In the genomic region with DNA sequence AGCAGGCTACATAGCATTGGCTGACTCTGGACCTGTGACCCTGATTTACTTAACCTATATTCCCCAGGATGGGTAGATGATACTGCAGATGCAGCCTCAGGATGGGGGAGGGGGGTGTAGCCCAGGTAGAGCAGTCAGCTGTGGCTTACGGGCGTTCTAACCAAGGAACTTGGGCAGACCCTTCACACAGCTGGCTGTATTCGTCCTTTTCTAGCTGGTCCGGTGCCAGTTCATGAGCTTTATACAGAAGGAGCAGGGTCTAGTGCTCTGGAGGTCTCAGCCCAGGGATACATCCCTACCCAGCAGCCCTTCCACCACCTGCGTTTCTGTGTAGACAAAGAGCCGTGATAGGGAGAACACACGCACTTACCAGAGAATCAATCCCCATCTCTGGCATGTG, we compare ENCODE assay signal across 17 mouse cellular contexts. TPM values are rescaled to one million over a fixed set of nuclear protein-coding genes. Genes with fewer than 3 reads are reported as not detected.
A peak's percentile ranks its signal among the peaks of the same experiment; 100 is the strongest.
DNase-seq lines count a peak whose midpoint lies in the region; ATAC-seq and TF ChIP-seq lines count a peak whose summit lies in the region.
"Had no signal": no experiment of that assay in that cellular context is flagged by ENCODE, and none has a peak within 500 bp of the region (broad histone marks: within the 10 kb centered on the region; RNA-seq: fewer than 3 reads in every experiment).

No protein-coding gene starts in this region.

- peaks cover 3% of the 10 kb centered on the region; the same call in 1 of the 2 replicates for H3K36me3 ChIP-seq in lung, postnatal 0 days (ENCODE audit: insufficient read depth, low read length)
- no peaks in the 10 kb centered on the region for H3K36me3 ChIP-seq in embryonic facial prominence, embryonic 10.5 days (replicated peaks)
- H3K36me3 ChIP-seq in embryonic facial prominence, embryonic 15.5 days = peaks cover 7% of the 10 kb centered on the region
- H3K36me3 ChIP-seq: forebrain, embryonic 15.5 days; midbrain, embryonic 13.5 days; neural tube, embryonic 12.5 days had no signal

- no peak overlapping the region for H3K4me2 ChIP-seq in lung, postnatal 0 days (replicated peaks; ENCODE audit: low read depth, low read length)
- no peak overlapping the region for H3K4me2 ChIP-seq in embryonic facial prominence, embryonic 15.5 days (replicated peaks)
- H3K4me2 ChIP-seq: forebrain, embryonic 15.5 days; liver, embryonic 11.5 days; midbrain, embryonic 13.5 days had no signal

- TF ChIP-seq EP300 in lung, postnatal 0 days (IDR thresholded peaks at IDR 0.05) = no peak

- no peak overlapping the region for H3K9ac ChIP-seq in lung, postnatal 0 days (replicated peaks; ENCODE audit: low read depth)
- H3K9ac ChIP-seq in embryonic facial prominence, embryonic 15.5 days = no peak overlapping the region
- H3K9ac ChIP-seq: forebrain, embryonic 15.5 days; midbrain, embryonic 13.5 days; neural tube, embryonic 12.5 days had no signal

- no peak for ATAC-seq in lung, postnatal 0 days
- no peak for ATAC-seq in embryonic facial prominence, embryonic 15.5 days (ENCODE audit: insufficient number of reproducible peaks, low FRiP score, low TSS enrichment, low read depth)
- ATAC-seq: forebrain, embryonic 15.5 days; midbrain, embryonic 13.5 days had no signal

- no peaks in the 10 kb centered on the region for H3K27me3 ChIP-seq in lung, postnatal 0 days (replicated peaks; ENCODE audit: insufficient read depth, low read length)
- H3K27me3 ChIP-seq in embryonic facial prominence, embryonic 10.5 days (replicated peaks; ENCODE audit: low read depth, poor library complexity, severe bottlenecking) = no peaks in the 10 kb centered on the region
- no peaks in the 10 kb centered on the region for H3K27me3 ChIP-seq in embryonic facial prominence, embryonic 15.5 days
- H3K27me3 ChIP-seq: forebrain, embryonic 15.5 days; midbrain, embryonic 13.5 days; neural tube, embryonic 12.5 days had no signal

- DNase-seq in heart, postnatal 4 days = peak; percentile 7
- no peak for DNase-seq in heart, adult 9 months (ENCODE audit: low spot score in 2 of 2)
- DNase-seq in lung, postnatal 0 days (ENCODE audit: low spot score) = no peak
- DNase-seq in lung, postnatal 10 days = no peak
- DNase-seq in embryonic facial prominence, embryonic 10.5 days (ENCODE audit: low spot score) = no peak
- no peak for DNase-seq in cerebellum, postnatal 10 days
- DNase-seq in layer of hippocampus, adult 9-10 months (ENCODE audit: low spot score) = no peak
- DNase-seq: adrenal gland, postnatal 36 days; B cell, adult 2 months; cerebellum, adult 18-20 months; kidney, postnatal 14 days; right cerebral cortex, adult 18-20 months had no signal

- peak overlapping the region; percentile 78 for H3K27ac ChIP-seq in lung, postnatal 0 days (ENCODE audit: low read length)
- 0 out of 2 replicates have a peak overlapping the region, but pooled peaks have one; percentile 80 for H3K27ac ChIP-seq in embryonic facial prominence, embryonic 10.5 days (replicated peaks)
- peak overlapping the region; percentile 85 for H3K27ac ChIP-seq in embryonic facial prominence, embryonic 15.5 days (replicated peaks)
- H3K27ac ChIP-seq: forebrain, embryonic 15.5 days; midbrain, embryonic 13.5 days; neural tube, embryonic 12.5 days had no signal

- TF ChIP-seq CTCF in lung, postnatal 0 days (IDR thresholded peaks at IDR 0.05) = no peak

- WGBS in lung, postnatal 0 days = 86% methylated on average over 7 of the region's 7 CpGs
- WGBS in embryonic facial prominence, embryonic 10.5 days = 94% methylated on average over 7 of the region's 7 CpGs
- 87% methylated on average over 7 of the region's 7 CpGs for whole genome bisulfite sequencing in embryonic facial prominence, embryonic 15.5 days

- H3K4me1 ChIP-seq in lung, postnatal 0 days (ENCODE audit: insufficient read depth, low read depth, low read length) = 0 out of 2 replicates have a peak, but pooled peaks cover 6% of the 10 kb centered on the region
- H3K4me1 ChIP-seq in embryonic facial prominence, embryonic 10.5 days = peaks cover 40% of the 10 kb centered on the region
- H3K4me1 ChIP-seq in embryonic facial prominence, embryonic 15.5 days = peaks cover 73% of the 10 kb centered on the region

- H3K9me3 ChIP-seq in lung, postnatal 0 days (ENCODE audit: low read length) = no peaks in the 10 kb centered on the region
- H3K9me3 ChIP-seq in embryonic facial prominence, embryonic 10.5 days = no peaks in the 10 kb centered on the region
- H3K9me3 ChIP-seq in embryonic facial prominence, embryonic 15.5 days (replicated peaks) = no peaks in the 10 kb centered on the region
- H3K9me3 ChIP-seq: forebrain, embryonic 15.5 days; midbrain, embryonic 13.5 days; neural tube, embryonic 12.5 days had no signal

- H3K4me3 ChIP-seq in lung, postnatal 0 days (ENCODE audit: low read depth, low read length) = no peak overlapping the region
- H3K4me3 ChIP-seq in embryonic facial prominence, embryonic 10.5 days = no peak overlapping the region
- H3K4me3 ChIP-seq in embryonic facial prominence, embryonic 15.5 days (replicated peaks) = no peak overlapping the region
- H3K4me3 ChIP-seq: forebrain, embryonic 15.5 days; midbrain, embryonic 13.5 days; neural tube, embryonic 12.5 days had no signal

RNA-seq across cellular contexts. Expression of a gene that starts 1.3 kb away (rescaled TPM):
- 100 to 1,000 TPM; 153 to 163 TPM for total RNA-seq in heart, postnatal 4 days (2021)
- 344 and 387 TPM in 2 replicates for polyA plus RNA-seq in lung, postnatal 0 days (2015; fragmentation: Nextera tagmentation; extraction: Ambion mirVana)
- 7.0 and 12.3 TPM in 2 replicates for polyA plus RNA-seq in embryonic facial prominence, embryonic 10.5 days (2016; fragmentation: Nextera tagmentation; extraction: Ambion mirVana)
- 419 and 472 TPM in 2 replicates for polyA plus RNA-seq in embryonic facial prominence, embryonic 15.5 days (2015; fragmentation: Nextera tagmentation; extraction: Ambion mirVana)

Comparison
In these comparisons a context has a peak if more than half of its experiments do, and no peak if none do; other contexts are left out.
1. RNA of a gene that starts 1.3 kb away (polyA plus RNA-seq): 419 to 472 TPM in embryonic facial prominence, embryonic 15.5 days and 344 to 387 TPM in lung, postnatal 0 days; 7.0 to 12.3 TPM in embryonic facial prominence, embryonic 10.5 days; every median in the first group is over 10 times any median in the second.
2. Peak in every context shown above with its lines, with median percentiles within 50 percentile points of each other: H3K27ac ChIP-seq.